Mouse (Mus musculus): ENCODE data around the gene Slco3a1.

GRCm38 (mm10) chr7:74554608-74555311, at the start of gene Slco3a1:
- TF ChIP-seq CTCF (IDR thresholded peaks at IDR 0.05; ENCODE audit: low read depth, low read length) (peak; percentile 64), POLR2A (IDR thresholded peaks at IDR 0.05; ENCODE audit: extremely low read depth, insufficient read depth, low read length) (no peak)

Data from liver, adult 2 months (tissue).